Mouse (Mus musculus): ENCODE data around the gene Fryl.

DNA sequence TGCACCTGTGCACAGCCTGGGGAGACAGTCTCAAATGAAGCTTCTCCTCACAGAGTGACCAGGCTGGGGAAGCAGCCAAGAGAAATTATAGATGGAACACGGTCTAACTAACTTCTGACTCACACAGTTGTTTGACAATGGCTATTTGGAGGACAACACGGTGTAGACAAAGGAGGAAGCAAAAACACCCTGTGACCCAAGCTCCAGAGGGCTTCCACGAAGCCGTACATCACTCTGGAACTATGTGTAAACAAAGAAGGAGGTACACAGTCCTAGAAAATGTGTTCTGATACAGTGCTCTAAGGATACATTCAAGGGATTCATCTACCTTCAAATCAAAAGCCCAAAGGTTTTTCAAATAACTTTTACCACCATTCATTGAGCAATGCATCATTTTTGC lies 71.0 kb downstream of the Fryl start:
- TF ChIP-seq POLR2A (IDR thresholded peaks at IDR 0.05; ENCODE audit: low read depth, low read length): no peak
- TF ChIP-seq CTCF (IDR thresholded peaks at IDR 0.05; ENCODE audit: extremely low read depth, insufficient read depth, insufficient read length, insufficient replicate concordance): no peak

Data from spleen, adult 2 months (tissue).